Mouse (Mus musculus) right cerebral cortex, postnatal 4 days (tissue): ENCODE results near the gene Tsacc.
A peak's percentile ranks its signal among the peaks of the same experiment; 100 is the strongest.

Experiments used
- DNase-seq: peaks from one replicate; pipeline ENCODE4 v3.0.0-alpha.2; 2022

Tsacc gene

GRCm38 (mm10) chr3:88237556-88238194, 59.1 kb downstream of the Tsacc start:
- peak; percentile 47 for DNase-seq

- DNase-seq = peak; percentile 13
These were observed 59.6 kb downstream of the Tsacc start for GRCm38 (mm10) chr3:88237161-88237555.

GRCm38 (mm10) chr3:88235616-88236015, 61.2 kb downstream of the Tsacc start:
- DNase-seq = peak; percentile 5

- peak; percentile 48 for DNase-seq
These were observed 61.6 kb downstream of the Tsacc start for GRCm38 (mm10) chr3:88235216-88235615.

GRCm38 (mm10) chr3:88234041-88234440, 62.8 kb downstream of the Tsacc start:
- peak; percentile 3 for DNase-seq

GRCm38 (mm10) chr3:88232851-88233649, 63.7 kb downstream of the Tsacc start:
- DNase-seq = peak; percentile 5
